10 mouse cellular contexts compared by ENCODE assay signal in genomic region chrX:161033235-161033803, GRCm38 (mm10). TPM values are rescaled to one million over a fixed set of nuclear protein-coding genes. Genes with fewer than 3 reads are reported as not detected.
DNase-seq lines count a peak whose midpoint lies in the region; ATAC-seq and TF ChIP-seq lines count a peak whose summit lies in the region.
"Had no signal": no experiment of that assay in that cellular context is flagged by ENCODE, and none has a peak within 500 bp of the region (broad histone marks: within the 10 kb centered on the region; RNA-seq: fewer than 3 reads in every experiment).

No protein-coding gene starts in this region.

- H3K27ac ChIP-seq in heart, adult 2 months: no peak overlapping the region
- H3K27ac ChIP-seq in heart, embryonic 11.5 days (ENCODE audit: low read depth, low read length): no peak overlapping the region
- H3K27ac ChIP-seq: limb, embryonic 12.5 days; stomach, embryonic 15.5 days had no signal

- H3K79me2 ChIP-seq in heart, adult 2 months (replicated peaks; ENCODE audit: control insufficient read depth, insufficient read depth, low read length): no peaks in the 10 kb centered on the region

- TF ChIP-seq EP300 in heart, adult 2 months (IDR thresholded peaks at IDR 0.05; ENCODE audit: insufficient read depth, low read depth, low read length): no peak

- no peak overlapping the region for H3K9ac ChIP-seq in heart, adult 2 months (ENCODE audit: low read depth, low read length)
- H3K9ac ChIP-seq in heart, embryonic 11.5 days (ENCODE audit: low read depth, low read length): no peak overlapping the region
- H3K9ac ChIP-seq: limb, embryonic 12.5 days; stomach, embryonic 15.5 days had no signal

- WGBS in heart, adult 2 months: 34% methylated on average over 3 of the region's 3 CpGs
- 41% methylated on average over 3 of the region's 3 CpGs for WGBS in heart, embryonic 11.5 days (ENCODE audit: insufficient replicate concordance)

- intact Hi-C loops in heart, adult 2 months (cut with DNase I): loop anchor here (2.0 to 5.0 kb wide), 4 partner anchors 99 to 881 kb away; no protein-coding TSS in a partner anchor

- TF ChIP-seq CTCF in heart, adult 2 months (IDR thresholded peaks at IDR 0.05): peak; percentile 85

- DNase-seq in heart, adult 2 months: peak in 1 of 2 experiments; percentile 9
- DNase-seq in 416B (ENCODE audit: low read depth): peak; percentile 45
- DNase-seq in adipocyte (ENCODE audit: low spot score): peak; percentile 66
- peak; percentile 30 for DNase-seq in embryo, embryonic 11.5 days (ENCODE audit: low read depth, low spot score)
- peak; percentile 17 to 26 for DNase-seq in kidney, adult 8-10 months
- DNase-seq in lung, postnatal 14 days: peak; percentile 37
- DNase-seq in thymus, postnatal 4 days: peak; percentile 11

- H3K4me2 ChIP-seq in heart, embryonic 11.5 days: no peak overlapping the region
- H3K4me2 ChIP-seq: limb, embryonic 12.5 days; stomach, embryonic 15.5 days had no signal

- no peaks in the 10 kb centered on the region for H3K9me3 ChIP-seq in heart, embryonic 11.5 days (replicated peaks; ENCODE audit: control insufficient read depth, low read length)
- H3K9me3 ChIP-seq: limb, embryonic 12.5 days; stomach, embryonic 15.5 days had no signal

- no peak overlapping the region for H3K4me3 ChIP-seq in heart, adult 2 months
- no peak overlapping the region for H3K4me3 ChIP-seq in heart, embryonic 11.5 days (ENCODE audit: low read depth, low read length)
- H3K4me3 ChIP-seq: limb, embryonic 12.5 days; stomach, embryonic 15.5 days had no signal

- H3K36me3 ChIP-seq in heart, adult 2 months (ENCODE audit: control insufficient read depth, insufficient read depth, low read length): no peaks in the 10 kb centered on the region
- H3K36me3 ChIP-seq in heart, embryonic 11.5 days (ENCODE audit: control insufficient read depth, insufficient read depth, low read length): no peaks in the 10 kb centered on the region
- H3K36me3 ChIP-seq: limb, embryonic 12.5 days; stomach, embryonic 15.5 days had no signal

- no peak for TF ChIP-seq POLR2A in heart, adult 2 months (IDR thresholded peaks at IDR 0.05; ENCODE audit: insufficient read depth, low read depth, low read length)

- ATAC-seq in heart, embryonic 11.5 days (replicated peaks; ENCODE audit: insufficient number of reproducible peaks, low FRiP score, low TSS enrichment): no peak

- H3K27me3 ChIP-seq in heart, adult 2 months (ENCODE audit: control insufficient read depth, insufficient read depth, low read length): no peaks in the 10 kb centered on the region
- no peaks in the 10 kb centered on the region for H3K27me3 ChIP-seq in heart, embryonic 11.5 days (ENCODE audit: control insufficient read depth, insufficient read depth, low read length)
- H3K27me3 ChIP-seq: stomach, embryonic 15.5 days had no signal

- no peaks in the 10 kb centered on the region for H3K4me1 ChIP-seq in heart, adult 2 months (ENCODE audit: control insufficient read depth, insufficient read depth, low read length)
- no peaks in the 10 kb centered on the region for H3K4me1 ChIP-seq in heart, embryonic 11.5 days (ENCODE audit: control insufficient read depth, insufficient read depth, low read length)
- H3K4me1 ChIP-seq: limb, embryonic 12.5 days; stomach, embryonic 15.5 days had no signal

RNA-seq across cellular contexts. Expression of gene Cdkl5, which starts 38.8 kb away (rescaled TPM):
- total RNA-seq in heart, adult 2 months (2021): 1 to 10 TPM; 5.6 to 6.6 TPM
- 1.3 and 2.5 TPM in 2 replicates for polyA plus RNA-seq in heart, adult 2 months (2012; rRNA removed)
- 1.8 and 3.4 TPM in 2 replicates for polyA plus RNA-seq in heart, embryonic 11.5 days (2014; fragmentation: Nextera tagmentation; extraction: Ambion mirVana)
